Mouse (Mus musculus) megakaryocyte, embryonic 14.5 days (primary cell): ENCODE data around the gene Mroh8.

ENCODE experiments used
- FLI1 ChIP-seq: IDR thresholded peaks from 2 replicates; pipeline ENCODE4 v1.6.1; 2012; ENCODE audit warnings: low read length, inconsistent platforms, mixed read lengths
- GATA1 ChIP-seq: IDR thresholded peaks from 3 replicates; pipeline ENCODE4 v1.6.1; 2012; ENCODE audit warnings: mixed read lengths, low read length, inconsistent platforms, borderline replicate concordance

DNA sequence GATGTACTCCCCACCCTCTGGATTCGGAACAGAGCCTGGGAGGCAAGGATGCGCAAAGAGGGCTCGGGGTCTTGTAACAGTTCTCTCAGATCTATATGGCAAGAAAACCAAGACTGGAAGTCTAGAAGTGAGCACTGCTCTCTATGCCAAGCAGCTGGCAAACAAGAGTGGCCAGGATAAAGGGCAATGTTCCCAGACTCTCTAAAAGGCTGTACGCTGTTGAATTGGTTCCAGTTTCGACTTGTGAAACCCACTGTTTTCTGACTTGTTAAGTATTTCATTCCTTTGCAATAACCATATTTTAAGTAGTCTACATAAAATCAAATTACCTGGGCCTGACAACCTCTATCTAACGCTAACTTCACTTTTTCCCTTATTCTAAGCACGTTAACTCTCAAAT lies 67.6 kb downstream of the Mroh8 start:
- no peak for TF ChIP-seq GATA1
- TF ChIP-seq FLI1, result no peak
